Mouse (Mus musculus) bone marrow macrophage, adult 2 months (primary cell): ENCODE data around the gene Slamf6. TPM values are rescaled to one million over a fixed set of nuclear protein-coding genes. Genes with fewer than 3 reads are reported as not detected.

Experiments used
- H3K27ac ChIP-seq: 2 replicates; pipeline ENCODE4 v1.5.1; 2012; ENCODE audit warnings: low read depth, low read length; ENCODE audit not compliant: insufficient read depth
- H3K4me1 ChIP-seq: 2 replicates; pipeline ENCODE4 v1.6.1; 2012; ENCODE audit warnings: low read length; ENCODE audit not compliant: control insufficient read depth, insufficient read depth
- H3K4me3 ChIP-seq: 2 replicates; pipeline ENCODE4 v1.5.1; 2012; ENCODE audit warnings: mild to moderate bottlenecking, low read length, moderate library complexity; ENCODE audit not compliant: insufficient read depth
- CTCF ChIP-seq: IDR thresholded peaks from 2 replicates; pipeline ENCODE4 v1.5.1; 2012; ENCODE audit warnings: low read depth, mild to moderate bottlenecking, low read length, moderate library complexity
- POLR2A ChIP-seq: IDR thresholded peaks from 2 replicates; pipeline ENCODE4 v1.6.1; 2012; ENCODE audit warnings: mild to moderate bottlenecking, low read depth, low read length, borderline replicate concordance
- polyA plus RNA-seq: library from polyadenylated mRNA; stranded (reverse); fragments of >200 nt; gene quantifications from 2 replicates; pipeline ENCODE4 v1.2.4, GENCODE M21; 2012; ENCODE audit not compliant: missing spikeins, insufficient read depth, insufficient read length

Slamf6 gene
- polyA plus RNA-seq, 1 experiment, result 0.94 TPM

DNA sequence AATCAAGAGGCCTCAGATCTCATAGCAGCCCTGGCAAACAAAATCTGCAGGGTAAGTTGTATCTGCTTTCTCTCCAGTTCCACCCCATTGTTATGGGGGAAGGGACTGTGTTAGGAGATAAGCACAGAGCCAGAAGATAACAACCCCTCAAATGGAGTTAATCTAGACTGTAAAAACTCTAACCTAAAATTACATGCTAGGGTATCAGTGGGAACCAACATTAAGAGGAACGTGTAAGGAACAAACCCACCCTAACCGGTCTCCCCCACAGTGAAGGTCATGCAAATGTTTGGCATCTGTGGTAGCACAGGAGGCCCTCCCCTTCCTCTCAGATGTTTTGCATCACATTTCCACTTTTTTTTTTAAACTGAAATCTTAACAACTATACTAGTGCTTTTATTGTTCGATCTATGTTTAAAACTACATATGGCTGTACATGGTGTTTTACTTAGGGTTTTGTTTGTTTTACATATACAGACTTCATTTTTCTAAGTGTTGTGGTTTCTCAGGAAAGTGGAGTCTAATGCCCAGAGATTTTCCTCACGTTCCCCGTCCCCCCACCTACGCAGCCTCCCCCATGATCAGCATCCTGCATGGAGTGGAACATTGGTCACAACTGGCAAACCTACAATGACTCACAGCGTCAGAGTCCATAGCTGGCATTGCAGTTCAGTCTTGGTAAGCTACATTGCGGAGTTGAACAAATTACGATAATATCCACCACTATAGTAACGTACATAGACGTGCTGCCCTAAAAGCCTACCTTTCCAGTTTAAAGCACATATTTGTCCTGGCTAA, 77.8 kb downstream of the Slamf6 start:
- no peak overlapping the region for H3K27ac ChIP-seq

DNA sequence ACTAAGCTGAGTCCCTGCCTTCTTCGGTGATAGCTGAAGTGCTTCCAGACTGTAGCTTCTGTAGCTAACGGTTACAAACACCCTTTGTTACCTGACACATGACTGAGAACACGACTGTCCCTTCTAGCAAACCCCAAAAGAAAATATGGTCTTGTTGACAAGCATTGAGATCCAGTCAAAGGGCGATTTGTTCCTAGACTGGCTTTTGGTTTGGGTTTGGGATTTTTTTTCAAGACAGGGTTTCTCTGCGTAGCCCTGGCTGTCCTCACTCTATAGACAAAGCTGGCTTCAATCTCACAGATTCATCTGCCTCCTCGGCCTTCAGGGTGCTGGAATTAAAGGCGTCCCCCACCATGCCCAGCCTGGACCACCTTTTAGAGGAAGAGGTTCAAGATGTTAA, 79.4 kb downstream of the Slamf6 start:
- Histone ChIP-seq H3K4me3 (no peak overlapping the region), H3K4me1 (no peaks in the 10 kb centered on the region), H3K27ac (no peak overlapping the region)
- TF ChIP-seq CTCF (no peak), POLR2A (no peak)

More for the DNA sequence above, 77.8 kb downstream of the Slamf6 start:
- TF ChIP-seq CTCF, result no peak
- TF ChIP-seq POLR2A, result no peak
- no peaks in the 10 kb centered on the region for H3K4me1 ChIP-seq
- H3K4me3 ChIP-seq, result no peak overlapping the region

DNA sequence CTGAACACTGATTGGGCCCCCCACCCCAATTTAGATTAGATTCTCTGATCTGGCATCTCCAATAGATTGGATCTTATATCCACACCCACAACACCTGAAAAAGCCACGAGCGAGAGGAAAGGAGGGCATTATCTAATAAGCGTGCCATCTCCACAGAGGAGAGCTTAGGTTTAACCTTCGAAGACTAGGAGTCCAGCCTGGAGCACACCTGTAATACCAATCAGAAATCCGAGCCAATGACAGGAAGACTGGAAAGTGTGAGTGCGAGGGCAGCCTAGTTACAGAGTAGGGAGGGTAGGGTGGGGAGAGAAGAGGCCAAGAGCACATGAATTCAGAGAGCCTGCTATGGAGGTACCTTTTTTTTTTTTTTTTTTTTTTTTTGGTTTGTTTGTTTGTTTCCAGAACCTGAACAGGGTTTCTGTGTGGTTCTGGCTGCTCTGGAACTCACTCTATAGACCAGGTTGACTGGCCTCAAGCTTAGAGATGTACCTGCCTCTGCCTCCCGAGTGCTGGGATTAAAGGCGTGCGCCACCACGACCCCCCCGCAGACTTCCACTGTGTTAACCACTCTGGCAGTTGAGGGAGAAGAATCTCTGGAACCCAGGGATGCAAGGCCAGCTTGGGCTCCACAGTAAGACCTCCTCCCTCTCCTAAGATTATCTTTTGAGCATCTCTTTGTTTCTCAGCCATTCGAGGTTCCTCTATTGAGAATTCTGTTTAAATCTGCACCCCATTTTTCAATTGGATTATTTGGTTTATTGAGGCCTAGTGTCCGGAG, 81.7 kb downstream of the Slamf6 start:
- no peaks in the 10 kb centered on the region for H3K4me1 ChIP-seq
- TF ChIP-seq POLR2A (no peak), CTCF (no peak)
- no peak overlapping the region for H3K27ac ChIP-seq
- no peak overlapping the region for H3K4me3 ChIP-seq

DNA sequence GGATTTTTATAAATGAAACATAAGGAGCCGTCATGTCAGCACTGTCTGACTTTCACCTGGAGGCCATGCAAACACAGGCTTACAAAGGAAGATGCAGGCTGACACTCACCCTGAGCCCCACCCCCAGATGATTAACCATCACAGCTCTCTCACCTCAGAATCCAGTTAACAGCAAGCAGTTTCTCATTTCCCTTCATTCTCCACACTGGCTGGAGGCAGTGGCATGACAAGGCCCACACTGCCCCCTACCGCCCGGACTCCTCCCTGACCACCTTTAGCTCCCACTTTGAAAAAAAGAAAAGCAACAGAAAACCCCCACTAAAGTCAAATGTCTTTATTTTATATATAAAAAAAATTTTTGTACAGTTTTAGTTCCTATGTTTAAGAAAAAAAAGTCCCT, 83.3 kb downstream of the Slamf6 start:
- TF ChIP-seq CTCF (peak; percentile 61), POLR2A (no peak)
- H3K4me3 ChIP-seq, result no peak overlapping the region
- H3K27ac ChIP-seq, result no peak overlapping the region
- no peaks in the 10 kb centered on the region for H3K4me1 ChIP-seq

DNA sequence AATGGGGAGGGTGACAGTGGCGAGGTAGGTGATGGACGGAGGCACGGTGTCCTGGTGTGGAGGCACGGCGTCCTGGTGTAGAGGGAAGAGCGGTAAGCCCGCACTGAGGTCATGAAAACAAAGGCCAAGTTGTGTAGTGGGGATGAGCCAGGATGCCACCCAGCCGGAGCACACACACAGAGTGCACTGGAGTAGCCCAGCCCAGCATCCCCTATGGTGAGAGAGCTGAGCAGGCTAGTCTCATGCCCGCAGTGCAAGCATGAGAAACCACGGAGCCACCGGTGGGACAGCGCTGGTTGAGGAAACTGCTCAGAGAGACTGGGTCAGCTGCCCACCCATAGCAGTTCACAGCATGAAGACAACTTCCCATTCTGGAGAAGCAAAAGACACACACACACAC, 84.3 kb downstream of the Slamf6 start:
- Histone ChIP-seq H3K4me1 (no peaks in the 10 kb centered on the region), H3K27ac (no peak overlapping the region), H3K4me3 (no peak overlapping the region)
- TF ChIP-seq POLR2A, result no peak
- no peak for TF ChIP-seq CTCF

Other genes with a start within 250 kb of the Slamf6 start
- gene Cd48, start 235.5 kb upstream of the Slamf6 start, polyA plus RNA-seq, result 346 and 376 TPM in 2 replicates
- not detected in 2 replicates for gene Slamf1, start 150.4 kb upstream of the Slamf6 start, polyA plus RNA-seq
- 352 and 384 TPM in 2 replicates for gene Cd84, start 77.8 kb upstream of the Slamf6 start, polyA plus RNA-seq
- gene Gm10521, start 21.9 kb upstream of the Slamf6 start, polyA plus RNA-seq, result 32.2 and 33.8 TPM in 2 replicates
- gene Vangl2, start 110.9 kb downstream of the Slamf6 start, polyA plus RNA-seq, result 0.74 and 1.2 TPM in 2 replicates
- gene Nhlh1, start 140.1 kb downstream of the Slamf6 start, polyA plus RNA-seq, result not detected in 2 replicates
- 159 and 167 TPM in 2 replicates for gene Copa, start 165.0 kb downstream of the Slamf6 start, polyA plus RNA-seq
- gene Ncstn, start 165.3 kb downstream of the Slamf6 start, polyA plus RNA-seq, result 142 and 144 TPM in 2 replicates
- 56.7 and 64.1 TPM in 2 replicates for gene Pex19, start 209.2 kb downstream of the Slamf6 start, polyA plus RNA-seq
- 73.2 and 78.3 TPM in 2 replicates for gene Dcaf8, start 230.6 kb downstream of the Slamf6 start, polyA plus RNA-seq